In the genomic region with DNA sequence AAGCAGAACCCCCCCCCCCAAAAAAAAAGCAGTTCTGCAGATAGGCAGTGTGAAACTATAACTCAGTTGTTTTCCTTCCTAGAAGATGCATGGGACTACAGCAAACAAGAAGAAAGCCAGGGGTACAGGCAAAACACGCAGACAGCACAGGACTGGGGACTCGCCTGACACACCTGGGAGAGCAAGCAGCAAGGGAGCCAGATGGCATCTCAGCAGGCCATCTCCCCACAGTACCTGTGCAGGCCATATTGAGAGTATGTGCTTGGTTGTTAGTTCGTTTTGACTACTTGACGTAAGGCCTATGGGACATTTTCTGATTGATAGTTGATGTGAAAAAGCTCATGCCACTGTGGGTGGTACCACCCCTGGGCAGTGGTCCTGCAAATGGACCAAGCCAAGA, we compare ENCODE assay signal across 32 mouse cellular contexts.
DNase-seq lines count a peak whose midpoint lies in the region; ATAC-seq lines count a peak whose summit lies in the region.
"Had no signal": no experiment of that assay in that cellular context is flagged by ENCODE, and none has a peak within 500 bp of the region (broad histone marks: within the 10 kb centered on the region; RNA-seq: fewer than 3 reads in every experiment).

No protein-coding gene starts in this region.

- H3K4me3 ChIP-seq in neural tube, embryonic 13.5 days = no peak overlapping the region
- H3K4me3 ChIP-seq in limb, embryonic 11.5 days (ENCODE audit: low read depth, low read length) = no peak overlapping the region
- no peak overlapping the region for H3K4me3 ChIP-seq in heart, embryonic 12.5 days
- H3K4me3 ChIP-seq: embryonic facial prominence, embryonic 12.5 days; heart, embryonic 10.5 days; kidney, embryonic 15.5 days; limb, embryonic 15.5 days; liver, embryonic 13.5 days; megakaryocyte, embryonic 14.5 days; midbrain, embryonic 12.5 days; myocyte had no signal

- no peaks in the 10 kb centered on the region for H3K36me3 ChIP-seq in neural tube, embryonic 13.5 days
- H3K36me3 ChIP-seq in limb, embryonic 11.5 days (ENCODE audit: control insufficient read depth, insufficient read depth, low read length) = no peaks in the 10 kb centered on the region
- no peaks in the 10 kb centered on the region for H3K36me3 ChIP-seq in heart, embryonic 12.5 days
- H3K36me3 ChIP-seq: embryonic facial prominence, embryonic 12.5 days; heart, embryonic 10.5 days; kidney, embryonic 15.5 days; limb, embryonic 15.5 days; liver, embryonic 13.5 days; midbrain, embryonic 12.5 days had no signal

- DNase-seq in neural tube, embryonic 10.5 days (ENCODE audit: extremely low spot score, low spot score) = no peak
- peak; percentile 70 for DNase-seq in cerebellum, adult 9-11 months
- no peak for DNase-seq in limb, embryonic 11.5 days (ENCODE audit: low spot score)
- no peak for DNase-seq in thymus, postnatal 4 days
- DNase-seq in adipocyte (ENCODE audit: low spot score) = no peak
- DNase-seq: adrenal gland, postnatal 36 days; gastrocnemius, postnatal 25 days; heart, adult 11 months; heart, postnatal 36 days; kidney, adult 11 months; kidney, postnatal 25 days; liver, embryonic 13.5 days; lung, adult 18-20 months; lung, postnatal 4 days; retina, postnatal 1 day; right cerebral cortex, postnatal 25 days; spleen, adult 18-20 months; thymus, adult 2 months; thymus, postnatal 36 days had no signal

- H3K4me1 ChIP-seq in neural tube, embryonic 13.5 days (replicated peaks) = peaks cover 33% of the 10 kb centered on the region
- peaks cover 25% of the 10 kb centered on the region for H3K4me1 ChIP-seq in limb, embryonic 11.5 days (ENCODE audit: control insufficient read depth, insufficient read depth, low read length)
- H3K4me1 ChIP-seq in heart, embryonic 12.5 days (replicated peaks) = peaks cover 29% of the 10 kb centered on the region

- H3K9me3 ChIP-seq in neural tube, embryonic 13.5 days = no peaks in the 10 kb centered on the region
- H3K9me3 ChIP-seq in limb, embryonic 11.5 days (ENCODE audit: control insufficient read depth, low read length) = no peaks in the 10 kb centered on the region
- H3K9me3 ChIP-seq in heart, embryonic 12.5 days (replicated peaks) = no peaks in the 10 kb centered on the region
- H3K9me3 ChIP-seq: embryonic facial prominence, embryonic 12.5 days; heart, embryonic 10.5 days; kidney, embryonic 15.5 days; limb, embryonic 15.5 days; liver, embryonic 13.5 days; megakaryocyte, embryonic 14.5 days; midbrain, embryonic 12.5 days had no signal

- H3K27me3 ChIP-seq in neural tube, embryonic 13.5 days = 0 out of 2 replicates have a peak, but pooled peaks cover 3% of the 10 kb centered on the region
- no peaks in the 10 kb centered on the region for H3K27me3 ChIP-seq in limb, embryonic 11.5 days (ENCODE audit: control insufficient read depth, insufficient read depth, low read length)
- no peaks in the 10 kb centered on the region for H3K27me3 ChIP-seq in heart, embryonic 12.5 days (replicated peaks)
- H3K27me3 ChIP-seq: embryonic facial prominence, embryonic 12.5 days; limb, embryonic 15.5 days; megakaryocyte, embryonic 14.5 days had no signal

- no peak overlapping the region for H3K9ac ChIP-seq in neural tube, embryonic 13.5 days
- no peak overlapping the region for H3K9ac ChIP-seq in limb, embryonic 11.5 days (ENCODE audit: low read length)
- H3K9ac ChIP-seq in heart, embryonic 12.5 days = no peak overlapping the region
- H3K9ac ChIP-seq: embryonic facial prominence, embryonic 12.5 days; kidney, embryonic 15.5 days; limb, embryonic 15.5 days; liver, embryonic 13.5 days; midbrain, embryonic 12.5 days had no signal

- ATAC-seq in neural tube, embryonic 13.5 days (ENCODE audit: low read depth) = no peak
- no peak for ATAC-seq in limb, embryonic 11.5 days (ENCODE audit: insufficient number of reproducible peaks, low FRiP score, low TSS enrichment, low read depth)
- no peak for ATAC-seq in heart, embryonic 12.5 days (ENCODE audit: insufficient number of reproducible peaks, low FRiP score)
- ATAC-seq: CD4-positive, CD25-positive, alpha-beta regulatory T cell, adult 4 months; forebrain, embryonic 14.5 days; lung, postnatal 0 days had no signal

- peak overlapping the region; percentile 78 for H3K27ac ChIP-seq in neural tube, embryonic 13.5 days (replicated peaks)
- 0 out of 2 replicates have a peak overlapping the region, but pooled peaks have one; percentile 47 for H3K27ac ChIP-seq in limb, embryonic 11.5 days (replicated peaks; ENCODE audit: low read depth, low read length)
- H3K27ac ChIP-seq in heart, embryonic 12.5 days (ENCODE audit: poor library complexity, severe bottlenecking) = no peak overlapping the region
- H3K27ac ChIP-seq: embryonic facial prominence, embryonic 12.5 days; kidney, embryonic 15.5 days; limb, embryonic 15.5 days; liver, embryonic 13.5 days had no signal

- H3K4me2 ChIP-seq in neural tube, embryonic 13.5 days = no peak overlapping the region
- no peak overlapping the region for H3K4me2 ChIP-seq in limb, embryonic 11.5 days (ENCODE audit: low read depth, severe bottlenecking)
- H3K4me2 ChIP-seq in heart, embryonic 12.5 days = no peak overlapping the region
- H3K4me2 ChIP-seq: embryonic facial prominence, embryonic 12.5 days; hindbrain, embryonic 14.5 days; kidney, embryonic 15.5 days; limb, embryonic 15.5 days; liver, embryonic 13.5 days; midbrain, embryonic 12.5 days had no signal

- WGBS in neural tube, embryonic 13.5 days = 74% methylated on average over 4 of the region's 4 CpGs
- 82% methylated on average over 4 of the region's 4 CpGs for WGBS in limb, embryonic 11.5 days
- WGBS in heart, embryonic 12.5 days = 82% methylated on average over 4 of the region's 4 CpGs
